ENCODE assay signal across 23 mouse cellular contexts in the genomic region with DNA sequence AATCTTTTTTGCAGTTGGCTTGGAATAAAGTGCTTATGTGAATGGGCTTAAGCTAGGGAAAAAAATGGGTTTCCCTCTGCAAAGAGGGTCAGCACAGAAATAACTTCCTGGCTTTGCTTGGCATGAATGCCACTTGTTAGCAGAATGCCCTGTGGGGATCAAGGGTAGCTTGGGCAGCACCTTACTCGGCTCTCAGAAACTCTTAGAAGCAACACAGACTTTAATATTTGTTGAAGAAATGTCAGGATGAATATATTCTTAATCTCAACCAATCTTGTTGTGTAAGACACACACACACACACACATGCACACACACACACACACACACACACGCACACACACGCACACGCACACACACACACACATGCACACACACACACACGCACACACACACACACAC. TPM values are rescaled to one million over a fixed set of nuclear protein-coding genes. Genes with fewer than 3 reads are reported as not detected.
"Had no signal": no experiment of that assay in that cellular context is flagged by ENCODE, and none has a peak within 500 bp of the region (broad histone marks: within the 10 kb centered on the region; RNA-seq: fewer than 3 reads in every experiment).

No protein-coding gene starts in this region.

- H3K4me1 ChIP-seq: hindbrain, embryonic 12.5 days; intestine, embryonic 15.5 days; liver, embryonic 13.5 days had no signal

- H3K4me2 ChIP-seq: heart, embryonic 12.5 days; hindbrain, embryonic 12.5 days; hindbrain, embryonic 14.5 days; intestine, embryonic 15.5 days; liver, embryonic 11.5 days; liver, embryonic 13.5 days had no signal

- H3K36me3 ChIP-seq: heart, embryonic 12.5 days; hindbrain, embryonic 10.5 days; hindbrain, embryonic 12.5 days; liver, embryonic 13.5 days had no signal

- H3K9me3 ChIP-seq: heart, embryonic 10.5 days; heart, embryonic 12.5 days; hindbrain, embryonic 10.5 days; hindbrain, embryonic 12.5 days; intestine, embryonic 15.5 days; liver, embryonic 13.5 days had no signal

- H3K27me3 ChIP-seq: heart, embryonic 12.5 days; intestine, embryonic 15.5 days; liver, embryonic 13.5 days had no signal

- DNase-seq: gastrocnemius, adult 2 months; gastrocnemius, postnatal 25 days; heart, adult 2 months; heart, postnatal 10 days; heart, postnatal 4 days; kidney, adult 18-20 months; kidney, adult 8-10 months; kidney, postnatal 10 days; kidney, postnatal 25 days; liver; liver, embryonic 13.5 days had no signal

- H3K9ac ChIP-seq: heart, embryonic 12.5 days; hindbrain, embryonic 12.5 days; hindbrain, embryonic 14.5 days; intestine, embryonic 15.5 days; liver, embryonic 13.5 days had no signal

- H3K4me3 ChIP-seq: gastrocnemius, adult 2 months; heart, adult 2 months; heart, embryonic 10.5 days; heart, embryonic 12.5 days; hindbrain, embryonic 10.5 days; hindbrain, embryonic 12.5 days; intestine, embryonic 15.5 days; layer of hippocampus, adult 2 months; left cerebral cortex, adult 2 months; liver, embryonic 13.5 days had no signal

- H3K27ac ChIP-seq: gastrocnemius, adult 2 months; heart, adult 2 months; heart, embryonic 10.5 days; hindbrain, embryonic 10.5 days; hindbrain, embryonic 12.5 days; hindbrain, embryonic 14.5 days; intestine, embryonic 15.5 days; layer of hippocampus, adult 2 months; left cerebral cortex, adult 2 months; liver, embryonic 13.5 days had no signal

- ATAC-seq: hindbrain, embryonic 16.5 days; inflammation-experienced regulatory T-cells, adult 6 months; intestine, embryonic 15.5 days; intestine, postnatal 0 days had no signal

RNA-seq across cellular contexts. Expression of gene Bmp2, which starts 13.5 kb away (rescaled TPM):
- polyA plus RNA-seq: inflammation-experienced regulatory T-cells, adult 6 months had no signal
